Mouse (Mus musculus) ES-Bruce4 (cell line): ENCODE data around the gene BC005537. TPM values are rescaled to one million over a fixed set of nuclear protein-coding genes. Genes with fewer than 3 reads are reported as not detected.
"Not testable (repeated sequence)": the region's sequence is repeated elsewhere in the genome, so short reads cannot be mapped to it uniquely, and the experiment has no call there.

ENCODE experiments used
- H3K27ac ChIP-seq: 2 replicates; pipeline ENCODE4 v1.5.1; 2012; ENCODE audit warnings: low read length, inconsistent platforms; ENCODE audit not compliant: insufficient read depth
- H3K27me3 ChIP-seq: 2 replicates; pipeline ENCODE4 v1.6.1; 2012; ENCODE audit warnings: mild to moderate bottlenecking, low read length, inconsistent platforms; ENCODE audit not compliant: control insufficient read depth, poor library complexity, insufficient read depth, severe bottlenecking
- H3K36me3 ChIP-seq: 2 replicates; pipeline ENCODE4 v1.6.1; 2012; ENCODE audit warnings: inconsistent platforms, mild to moderate bottlenecking, low read length, moderate library complexity; ENCODE audit not compliant: control insufficient read depth, poor library complexity, insufficient read depth, severe bottlenecking
- H3K4me1 ChIP-seq: one replicate; pipeline ENCODE4 v1.8.1; 2011; ENCODE audit warnings: low read length; ENCODE audit not compliant: control insufficient read depth, insufficient read depth
- H3K4me3 ChIP-seq: 2 replicates; pipeline ENCODE4 v1.5.1; 2011; ENCODE audit warnings: low read depth, mild to moderate bottlenecking, low read length
- H3K9ac ChIP-seq: 2 replicates; pipeline ENCODE4 v1.6.1; 2012; ENCODE audit warnings: low read depth, mild to moderate bottlenecking, inconsistent platforms; ENCODE audit not compliant: poor library complexity, severe bottlenecking
- H3K9me3 ChIP-seq: replicated peaks from 2 replicates; pipeline ENCODE4 v1.6.1; 2012; ENCODE audit warnings: mild to moderate bottlenecking, low read length, inconsistent platforms; ENCODE audit not compliant: control insufficient read depth, poor library complexity, insufficient read depth, severe bottlenecking
- CTCF ChIP-seq: IDR thresholded peaks from one replicate; pipeline ENCODE4 v1.8.1; 2011; ENCODE audit warnings: low read depth, low read length
- EP300 ChIP-seq: IDR thresholded peaks from 2 replicates; pipeline ENCODE4 v1.6.1; 2011; ENCODE audit warnings: low read depth, low read length; ENCODE audit not compliant: insufficient read depth
- POLR2A ChIP-seq: IDR thresholded peaks from one replicate; pipeline ENCODE4 v1.8.1; 2011; ENCODE audit warnings: low read length; ENCODE audit not compliant: insufficient read depth
- polyA plus RNA-seq: library from polyadenylated mRNA; stranded (reverse); fragments of >200 nt; gene quantifications from 2 replicates; pipeline ENCODE4 v1.2.4, GENCODE M21; 2011; ENCODE audit warnings: low read depth; ENCODE audit not compliant: missing spikeins, insufficient read depth, insufficient read length

BC005537 gene
- polyA plus RNA-seq, 1 experiment: 92.7 TPM

DNA sequence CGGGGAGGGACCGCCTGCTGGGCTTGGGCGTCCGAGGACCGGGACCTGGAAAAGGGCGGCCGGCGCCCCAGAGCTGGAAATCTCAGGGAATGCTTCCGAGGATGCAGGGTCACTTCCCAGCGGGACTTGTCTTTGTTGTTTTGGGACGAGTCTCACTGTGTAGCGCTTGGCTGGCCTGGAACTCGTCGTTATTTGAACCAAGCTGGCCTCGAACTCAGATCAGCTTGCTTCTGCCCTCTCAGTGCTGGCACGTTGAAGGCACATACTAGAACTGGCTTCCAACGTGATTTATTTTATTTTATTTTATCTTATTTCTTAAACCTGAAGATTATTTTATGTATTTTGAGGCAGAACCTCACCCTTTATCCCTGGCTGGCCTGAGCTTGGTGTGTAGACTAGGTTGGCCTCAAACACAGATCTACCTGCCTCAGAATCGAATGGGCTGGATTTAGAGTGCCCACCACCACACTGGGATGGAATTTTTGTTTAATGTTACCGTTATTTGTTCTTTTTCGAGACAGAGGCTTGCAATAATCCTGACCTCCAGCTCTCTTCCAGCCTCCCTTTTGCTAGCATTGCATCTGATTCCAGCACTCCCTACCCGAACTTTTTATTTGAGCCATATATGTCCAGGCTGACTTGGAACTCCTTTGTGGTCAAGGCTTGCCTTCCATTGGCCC lies 30.8 kb downstream of the BC005537 start:
- H3K4me1 ChIP-seq: peaks cover under 1% of the 10 kb centered on the region
- H3K27ac ChIP-seq: peak overlapping the region; percentile 13; the same call in 1 of the 2 replicates
- no peaks in the 10 kb centered on the region for H3K9me3 ChIP-seq
- no peaks in the 10 kb centered on the region for H3K27me3 ChIP-seq
- H3K4me3 ChIP-seq: peak overlapping the region; percentile 97
- H3K36me3 ChIP-seq: peaks cover 8% of the 10 kb centered on the region
- TF ChIP-seq POLR2A (no peak), EP300 (no peak), CTCF (no peak)
- peak overlapping the region; percentile 74 for H3K9ac ChIP-seq

- H3K9me3 ChIP-seq: no peaks in the 10 kb centered on the region
- H3K4me1 ChIP-seq: peaks cover 2% of the 10 kb centered on the region
- no peak for TF ChIP-seq POLR2A
- TF ChIP-seq CTCF: no peak
- TF ChIP-seq EP300: no peak
- peak overlapping the region; percentile 97 for H3K4me3 ChIP-seq
- H3K27ac ChIP-seq: no peak overlapping the region
- no peaks in the 10 kb centered on the region for H3K27me3 ChIP-seq
- peak overlapping the region; percentile 74 for H3K9ac ChIP-seq
- peaks cover 8% of the 10 kb centered on the region for H3K36me3 ChIP-seq
Observed at GRCm38 (mm10) chr13:24832811-24833155, 31.3 kb downstream of the BC005537 start.

DNA sequence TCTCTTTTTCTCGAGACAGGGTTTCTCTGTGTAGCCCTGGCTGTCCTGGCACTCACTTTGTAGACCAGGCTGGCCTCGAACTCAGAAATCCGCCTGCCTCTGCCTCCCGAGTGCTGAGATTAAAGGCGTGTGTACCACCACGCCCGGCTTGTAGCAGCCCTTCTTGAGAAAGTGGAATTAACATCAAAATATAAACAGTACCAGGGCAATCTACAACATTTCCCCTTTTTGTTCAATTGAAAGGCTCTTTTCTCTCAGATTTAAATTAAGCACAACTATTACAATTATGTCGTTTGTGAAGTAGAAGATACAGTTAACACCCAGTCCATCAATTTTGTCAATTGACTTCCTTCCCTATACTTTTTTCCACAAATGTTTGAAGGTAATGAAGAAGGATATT lies 36.3 kb downstream of the BC005537 start:
- not testable (repeated sequence) for H3K4me1 ChIP-seq, H3K27ac ChIP-seq, H3K27me3 ChIP-seq, H3K4me3 ChIP-seq, H3K9ac ChIP-seq, H3K9me3 ChIP-seq
- peaks cover 27% of the 10 kb centered on the region for H3K36me3 ChIP-seq

DNA sequence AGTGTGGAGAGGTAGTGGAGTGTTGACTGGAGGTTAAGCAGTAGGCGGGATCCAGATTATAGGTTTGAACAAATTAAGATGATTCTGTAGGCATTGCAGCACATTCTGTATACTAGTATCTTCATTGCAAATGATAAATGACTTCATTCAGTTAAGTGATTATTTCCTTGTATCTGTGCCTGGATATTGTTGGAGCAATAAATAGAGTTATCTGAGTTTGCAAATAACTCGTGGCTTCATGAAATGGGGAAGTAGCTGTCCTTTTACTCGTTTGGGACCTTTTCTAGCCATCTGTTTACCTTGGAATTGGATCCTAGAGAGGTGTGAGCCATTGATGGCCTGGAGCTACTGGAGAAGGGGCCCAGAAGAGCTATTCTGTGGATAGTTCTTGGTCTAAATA lies 38.4 kb downstream of the BC005537 start:
- no peaks in the 10 kb centered on the region for H3K9me3 ChIP-seq
- H3K4me3 ChIP-seq: no peak overlapping the region
- H3K36me3 ChIP-seq: peaks cover 27% of the 10 kb centered on the region
- no peak overlapping the region for H3K9ac ChIP-seq
- H3K27me3 ChIP-seq: no peaks in the 10 kb centered on the region
- TF ChIP-seq CTCF (no peak), EP300 (no peak), POLR2A (no peak)
- H3K4me1 ChIP-seq: peaks cover 2% of the 10 kb centered on the region
- H3K27ac ChIP-seq: no peak overlapping the region

DNA sequence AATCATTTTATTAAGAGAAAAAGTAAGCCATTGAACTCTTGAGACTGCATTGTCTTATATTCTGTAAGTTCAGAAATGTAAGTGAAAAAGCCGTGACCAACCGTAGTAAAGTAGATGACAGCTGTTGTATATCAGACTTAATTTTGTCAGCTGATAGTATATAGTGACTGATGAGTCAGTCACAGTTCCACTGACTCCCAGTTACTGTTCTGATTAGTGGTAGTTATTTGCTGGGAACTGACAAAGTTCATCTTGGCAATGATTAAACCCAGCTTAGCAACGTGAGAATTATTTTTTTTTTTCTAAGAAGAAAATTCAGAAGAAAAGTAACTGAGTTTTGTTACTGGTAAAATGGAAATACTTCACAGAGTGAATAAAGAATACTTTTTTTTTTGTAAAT lies 40.2 kb downstream of the BC005537 start:
- Histone ChIP-seq H3K4me1 (peaks cover 2% of the 10 kb centered on the region), H3K27me3 (no peaks in the 10 kb centered on the region), H3K9ac (no peak overlapping the region), H3K4me3 (no peak overlapping the region), H3K27ac (no peak overlapping the region), H3K9me3 (no peaks in the 10 kb centered on the region), H3K36me3 (peaks cover 19% of the 10 kb centered on the region)
- TF ChIP-seq POLR2A: no peak
- no peak for TF ChIP-seq CTCF
- TF ChIP-seq EP300: no peak

GRCm38 (mm10) chr13:24844983-24845955 lies 43.8 kb downstream of the BC005537 start, which contains the start of gene D130043K22Rik:
TSS of gene D130043K22Rik (plus strand) at chr13:24845135.
- H3K27ac ChIP-seq: no peak within 1 kb of the TSS

More at GRCm38 (mm10) chr13:24844983-24845955, 43.8 kb downstream of the BC005537 start, which contains the start of gene D130043K22Rik:
- H3K27me3 ChIP-seq: no peaks in the 10 kb centered on the region
- H3K9me3 ChIP-seq: no peaks in the 10 kb centered on the region
- H3K4me1 ChIP-seq: no peaks in the 10 kb centered on the region
- no peak for TF ChIP-seq EP300
- TF ChIP-seq POLR2A: no peak
- H3K4me3 ChIP-seq: peak within 1 kb of the TSS; percentile 60
- H3K9ac ChIP-seq: no peak within 1 kb of the TSS
- peaks cover 11% of the 10 kb centered on the region for H3K36me3 ChIP-seq
